8 mouse cellular contexts compared by ENCODE assay signal in the genomic region with DNA sequence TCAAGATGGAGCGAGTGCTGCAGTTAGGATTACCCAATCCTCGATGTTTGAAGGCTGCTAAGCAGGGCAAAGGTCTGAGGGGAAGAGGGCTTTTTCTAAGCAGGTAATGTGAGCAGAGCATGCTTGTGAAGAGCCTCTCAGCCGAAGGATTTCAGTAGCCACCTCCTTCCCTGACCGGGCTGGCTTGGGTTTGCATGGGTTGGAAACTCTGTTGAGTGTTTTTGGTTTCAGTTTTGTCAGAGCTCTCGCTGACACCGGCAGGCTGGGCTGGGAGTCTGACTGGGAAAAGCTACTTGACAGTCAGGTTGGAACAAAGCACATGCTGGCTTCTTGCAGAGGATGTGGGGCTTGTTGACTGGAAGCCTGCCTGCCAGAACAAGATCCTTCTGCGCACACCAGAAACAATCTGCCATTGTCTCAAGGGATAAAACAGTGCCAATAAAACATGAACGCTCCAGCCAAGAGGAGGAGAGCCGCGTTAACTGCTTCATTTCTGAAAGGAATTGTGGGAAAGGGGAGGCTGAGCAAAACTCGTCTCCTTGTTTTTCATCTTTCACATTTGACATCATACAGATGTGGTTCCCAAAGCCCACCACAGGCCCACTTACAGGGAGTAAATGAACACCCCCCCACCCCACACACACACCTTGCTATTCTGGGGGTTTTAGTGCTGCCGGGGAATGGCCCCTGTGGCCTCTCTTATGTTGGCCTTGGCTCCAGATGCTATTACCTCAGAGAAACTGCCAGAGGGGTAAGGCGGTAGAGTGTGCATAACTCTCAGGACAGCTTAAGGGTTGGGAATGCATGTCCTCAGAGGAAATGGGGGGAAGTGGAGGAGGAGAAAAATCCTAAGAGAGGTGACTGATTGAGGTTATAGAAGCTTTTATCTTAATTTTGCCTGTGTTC.
A peak's percentile ranks its signal among the peaks of the same experiment; 100 is the strongest.
DNase-seq lines count a peak whose midpoint lies in the region; ATAC-seq and TF ChIP-seq lines count a peak whose summit lies in the region.

No protein-coding gene starts in this region.

- peak overlapping the region; percentile 8; the same call in 1 of the 2 replicates for H3K4me3 ChIP-seq in hindbrain, embryonic 12.5 days
- H3K4me3 ChIP-seq in lung, embryonic 14.5 days (ENCODE audit: low read depth, low read length) = peak overlapping the region; percentile 14
- H3K4me3 ChIP-seq in olfactory bulb, adult 2 months (ENCODE audit: insufficient read depth, low read depth, low read length) = peak overlapping the region; percentile 37

- H3K4me2 ChIP-seq in hindbrain, embryonic 12.5 days (replicated peaks) = peak overlapping the region; percentile 42
- peak overlapping the region; percentile 53 for H3K4me2 ChIP-seq in lung, embryonic 14.5 days

- H3K9me3 ChIP-seq in hindbrain, embryonic 12.5 days (replicated peaks) = no peaks in the 10 kb centered on the region
- H3K9me3 ChIP-seq in lung, embryonic 14.5 days (ENCODE audit: low read depth, low read length) = peaks cover 3% of the 10 kb centered on the region; the same call in 1 of the 2 replicates

- WGBS in hindbrain, embryonic 12.5 days = 28% methylated on average over 13 of the region's 13 CpGs
- WGBS in lung, embryonic 14.5 days = 11% methylated on average over 13 of the region's 13 CpGs
- 4% methylated on average over 13 of the region's 13 CpGs for WGBS in olfactory bulb, adult 2 months

- peak; percentile 60 for ATAC-seq in hindbrain, embryonic 12.5 days (ENCODE audit: low FRiP score)
- peak; percentile 91 for ATAC-seq in lung, embryonic 14.5 days (ENCODE audit: insufficient read depth)

- no peak for TF ChIP-seq POLR2A in olfactory bulb, adult 2 months (IDR thresholded peaks at IDR 0.05; ENCODE audit: insufficient read depth, low read depth, low read length)

- no peaks in the 10 kb centered on the region for H3K27me3 ChIP-seq in hindbrain, embryonic 12.5 days
- H3K27me3 ChIP-seq in lung, embryonic 14.5 days (ENCODE audit: insufficient read depth, low read length) = no peaks in the 10 kb centered on the region

- peaks cover 11% of the 10 kb centered on the region for H3K4me1 ChIP-seq in hindbrain, embryonic 12.5 days
- peaks cover 4% of the 10 kb centered on the region; the same call in 1 of the 2 replicates for H3K4me1 ChIP-seq in lung, embryonic 14.5 days (ENCODE audit: insufficient read depth)
- H3K4me1 ChIP-seq in olfactory bulb, adult 2 months (ENCODE audit: control insufficient read depth, insufficient read depth, low read length) = peaks cover 5% of the 10 kb centered on the region

- H3K9ac ChIP-seq in hindbrain, embryonic 12.5 days = peak overlapping the region; percentile 10; the same call in 1 of the 2 replicates
- peak overlapping the region; percentile 13 for H3K9ac ChIP-seq in lung, embryonic 14.5 days

- peak overlapping the region; percentile 74 for H3K27ac ChIP-seq in hindbrain, embryonic 12.5 days
- H3K27ac ChIP-seq in lung, embryonic 14.5 days (ENCODE audit: low read depth) = peak overlapping the region; percentile 79
- H3K27ac ChIP-seq in olfactory bulb, adult 2 months (ENCODE audit: insufficient read depth, low read depth, low read length) = peak overlapping the region; percentile 17

- peak; percentile 65 to 92 for DNase-seq in adrenal gland, adult (ENCODE audit: inconsistent age in 2 of 2, low spot score in 1 of 2)
- peak; percentile 60 to 70 for DNase-seq in cerebellum, postnatal 36 days
- DNase-seq in frontal cortex, postnatal 36 days (ENCODE audit: low spot score in 2 of 2) = peak; percentile 68 to 71
- peak; percentile 90 for DNase-seq in layer of hippocampus, adult 9-11 months
- DNase-seq in lung, embryonic 14.5 days = peak; percentile 78
- peak; percentile 70 to 76 for DNase-seq in urinary bladder, postnatal 4 days (ENCODE audit: low spot score in 2 of 2)

- H3K36me3 ChIP-seq in hindbrain, embryonic 12.5 days = no peaks in the 10 kb centered on the region
- no peaks in the 10 kb centered on the region for H3K36me3 ChIP-seq in lung, embryonic 14.5 days (ENCODE audit: insufficient read depth)

- no peak for TF ChIP-seq CTCF in lung, embryonic 14.5 days (IDR thresholded peaks at IDR 0.05; ENCODE audit: low read depth)
- TF ChIP-seq CTCF in olfactory bulb, adult 2 months (IDR thresholded peaks at IDR 0.05; ENCODE audit: insufficient read depth, low read depth, low read length) = no peak

Comparison
In these comparisons a context has a peak if more than half of its experiments do, and no peak if none do; other contexts are left out.
1. Peak in every context shown above with its lines: DNase-seq, ATAC-seq, H3K4me3 ChIP-seq and H3K27ac ChIP-seq.
2. H3K27ac ChIP-seq: peak in every context shown above with its lines; median percentile 79 in lung, embryonic 14.5 days; 74 in hindbrain, embryonic 12.5 days; 17 in olfactory bulb, adult 2 months.